Mouse (Mus musculus) E14TG2a.4 (cell line): ENCODE results near the gene Gcnt1.

Experiments
- H3K27me3 ChIP-seq: 2 replicates; pipeline ENCODE4 v1.6.1; 2014; ENCODE audit warnings: low read length, control low read depth; ENCODE audit not compliant: insufficient read depth
- H3K36me3 ChIP-seq: 2 replicates; pipeline ENCODE4 v1.6.1; 2014; ENCODE audit warnings: low read length, control low read depth; ENCODE audit not compliant: insufficient read depth
- H3K4me1 ChIP-seq: replicated peaks from 2 replicates; pipeline ENCODE4 v1.6.1; 2014; ENCODE audit warnings: low read depth, low read length, control low read depth
- H3K4me3 ChIP-seq: replicated peaks from 2 replicates; pipeline ENCODE4 v1.5.1; 2014; ENCODE audit warnings: mild to moderate bottlenecking, low read length
- H3K9me3 ChIP-seq: 2 replicates; pipeline ENCODE4 v1.6.1; 2014; ENCODE audit warnings: low read length, control low read depth
- CTCF ChIP-seq: conservative IDR thresholded peaks from 2 replicates; pipeline ENCODE4 v1.5.1; 2014; ENCODE audit warnings: low read length
- NANOG ChIP-seq: IDR thresholded peaks from 2 replicates; pipeline ENCODE4 v1.6.1; 2014; ENCODE audit warnings: borderline replicate concordance, low read length, mixed read lengths
- POU5F1 ChIP-seq: IDR thresholded peaks from 2 replicates; pipeline ENCODE4 v1.6.1; 2014; ENCODE audit warnings: low read length, borderline replicate concordance

The Gcnt1 gene

DNA sequence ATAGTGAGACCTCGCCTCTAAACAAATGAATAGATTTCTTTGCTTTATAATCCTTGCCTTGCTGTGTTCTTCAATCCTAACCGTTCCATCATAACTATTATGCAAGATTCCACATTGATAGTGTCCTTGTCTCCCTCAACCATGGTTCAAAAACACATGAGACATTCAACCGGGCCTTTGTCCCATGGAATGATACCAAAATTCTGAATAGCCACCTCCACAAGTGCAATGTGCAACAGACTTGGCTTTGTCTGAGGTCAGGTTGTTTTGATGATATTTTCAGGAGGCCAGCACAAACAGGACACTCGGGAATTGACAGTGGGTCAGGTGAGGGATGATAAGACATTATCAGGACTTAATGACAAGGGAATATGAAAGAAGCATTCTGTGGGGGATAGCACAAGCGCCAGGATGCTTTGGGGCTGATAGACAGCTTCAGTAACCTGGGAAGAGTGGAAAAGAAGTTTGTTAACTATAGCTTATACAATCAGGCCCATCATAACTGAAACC lies 59.9 kb downstream of the Gcnt1 start:
- TF ChIP-seq NANOG (no peak), POU5F1 (no peak), CTCF (no peak)
- Histone ChIP-seq H3K9me3 (no peaks in the 10 kb centered on the region), H3K4me1 (no peaks in the 10 kb centered on the region), H3K36me3 (no peaks in the 10 kb centered on the region), H3K27me3 (no peaks in the 10 kb centered on the region), H3K4me3 (no peak overlapping the region)

DNA sequence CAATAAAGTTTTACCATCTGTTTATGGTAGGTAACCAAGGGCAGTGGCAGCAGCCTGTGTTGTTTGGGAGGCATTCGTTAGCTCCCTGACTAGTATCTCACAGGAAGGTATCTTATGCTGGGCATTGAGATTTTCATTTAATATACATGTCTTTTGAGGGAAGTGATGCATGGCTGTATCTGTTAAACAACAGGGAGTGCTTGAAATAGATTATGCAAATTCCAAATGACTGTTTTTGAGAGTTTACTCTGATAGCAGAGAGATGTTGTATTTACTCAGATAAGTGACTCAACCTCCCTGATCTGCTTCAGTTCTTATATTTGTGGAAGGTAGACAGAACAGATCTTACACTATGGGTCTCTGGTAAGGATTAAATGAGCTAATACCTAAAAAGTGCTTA lies 61.1 kb downstream of the Gcnt1 start:
- H3K27me3 ChIP-seq: no peaks in the 10 kb centered on the region
- no peak for TF ChIP-seq NANOG
- TF ChIP-seq POU5F1: no peak
- no peak for TF ChIP-seq CTCF

DNA sequence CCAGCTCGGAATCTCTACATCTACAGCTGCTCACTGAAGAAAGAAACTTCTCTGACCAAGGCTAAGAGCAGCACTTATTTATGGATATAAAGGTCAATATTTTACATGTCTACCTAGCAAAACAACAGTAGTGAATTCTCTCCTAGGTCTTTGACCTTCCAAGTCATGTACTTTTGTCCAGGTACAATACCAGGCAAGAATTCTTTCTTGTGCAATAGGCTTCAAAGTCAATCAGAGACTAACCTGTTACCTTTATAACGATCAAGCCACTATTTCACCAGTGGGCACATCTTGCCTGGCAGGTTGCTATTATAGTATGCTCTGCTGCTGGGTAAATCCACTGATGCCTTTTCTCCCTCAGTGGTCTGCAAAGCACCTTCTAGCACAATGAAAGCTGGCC lies 61.6 kb downstream of the Gcnt1 start:
- Histone ChIP-seq H3K27me3 (no peaks in the 10 kb centered on the region), H3K4me3 (no peak overlapping the region), H3K36me3 (no peaks in the 10 kb centered on the region), H3K4me1 (no peaks in the 10 kb centered on the region), H3K9me3 (no peaks in the 10 kb centered on the region)
- TF ChIP-seq CTCF: no peak
- TF ChIP-seq POU5F1: no peak
- TF ChIP-seq NANOG: no peak

More for the DNA sequence above, 61.1 kb downstream of the Gcnt1 start:
- H3K4me1 ChIP-seq: no peaks in the 10 kb centered on the region
- H3K36me3 ChIP-seq: no peaks in the 10 kb centered on the region
- H3K4me3 ChIP-seq: no peak overlapping the region
- no peaks in the 10 kb centered on the region for H3K9me3 ChIP-seq

DNA sequence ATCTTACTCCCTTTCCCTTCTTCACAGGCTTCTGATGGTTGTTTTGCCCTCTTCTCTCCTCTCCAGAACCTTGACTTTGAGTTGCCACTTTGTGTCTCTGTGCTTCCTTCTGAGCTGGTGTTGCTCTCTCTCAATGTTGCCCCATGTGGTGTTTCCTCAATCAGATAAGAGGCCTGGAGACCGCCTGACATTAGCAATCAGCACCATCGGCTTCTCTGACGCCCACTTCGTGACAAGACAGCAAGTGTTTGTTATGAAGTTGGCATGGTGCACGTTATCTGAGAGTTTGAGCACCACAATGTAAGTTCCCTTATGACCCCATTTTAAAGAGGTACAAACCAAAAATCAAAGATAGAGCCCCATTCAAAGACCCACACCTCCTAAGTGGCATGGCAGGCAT lies 76.6 kb downstream of the Gcnt1 start:
- no peak overlapping the region for H3K4me3 ChIP-seq
- H3K27me3 ChIP-seq: no peaks in the 10 kb centered on the region
- no peaks in the 10 kb centered on the region for H3K4me1 ChIP-seq
- no peak for TF ChIP-seq NANOG
- TF ChIP-seq POU5F1: no peak
- no peak for TF ChIP-seq CTCF
- no peaks in the 10 kb centered on the region for H3K36me3 ChIP-seq
- H3K9me3 ChIP-seq: no peaks in the 10 kb centered on the region

DNA sequence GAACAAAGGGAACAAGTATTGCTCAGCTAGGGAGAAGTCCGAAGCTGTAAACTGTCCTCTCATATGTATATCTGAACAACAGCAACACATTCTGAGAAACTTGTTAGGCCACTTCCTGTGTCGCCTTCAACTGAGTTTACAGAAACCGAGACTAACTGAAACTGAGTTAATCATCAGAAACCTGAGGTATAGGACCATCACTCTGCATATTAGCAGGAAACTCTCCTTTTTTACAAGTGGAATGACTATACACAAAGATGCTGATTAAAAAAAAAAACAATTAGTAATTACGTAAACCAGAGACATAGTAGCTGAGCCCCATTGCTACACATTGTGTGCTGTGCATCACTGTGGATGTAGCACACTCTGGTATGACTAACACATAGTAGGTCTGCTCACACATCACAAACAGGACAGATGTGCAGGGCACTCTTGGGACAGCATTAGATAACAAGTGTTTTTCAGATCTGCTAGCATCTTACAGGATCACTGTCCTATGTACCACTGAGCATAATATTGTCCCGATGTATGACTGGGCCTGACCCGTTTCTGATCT lies 77.4 kb downstream of the Gcnt1 start:
- H3K9me3 ChIP-seq: no peaks in the 10 kb centered on the region
- TF ChIP-seq CTCF (no peak), POU5F1 (no peak), NANOG (no peak)
- H3K36me3 ChIP-seq: no peaks in the 10 kb centered on the region
- H3K4me3 ChIP-seq: no peak overlapping the region
- no peaks in the 10 kb centered on the region for H3K27me3 ChIP-seq
- no peaks in the 10 kb centered on the region for H3K4me1 ChIP-seq

DNA sequence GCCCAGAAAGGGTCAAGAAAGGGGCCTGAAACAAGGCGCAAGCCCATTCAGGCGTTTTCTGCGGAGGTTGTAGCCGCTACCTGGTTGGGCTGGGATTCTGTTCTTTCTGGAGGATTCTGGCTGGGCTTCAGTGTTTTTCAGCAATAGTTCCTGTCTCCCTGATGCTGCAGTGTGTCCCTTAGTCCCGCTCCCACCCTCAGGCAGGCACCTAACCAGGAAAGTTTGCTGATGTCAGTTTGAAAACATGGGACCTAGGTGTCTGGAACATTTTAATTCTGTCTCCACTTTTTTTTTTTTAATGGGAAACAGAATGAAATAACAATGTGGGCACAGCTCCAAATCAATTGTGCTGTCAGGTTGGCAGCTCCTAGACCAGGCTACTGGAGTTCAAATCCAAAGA lies 78.5 kb downstream of the Gcnt1 start:
- H3K27me3 ChIP-seq: no peaks in the 10 kb centered on the region
- H3K4me3 ChIP-seq: no peak overlapping the region
- no peaks in the 10 kb centered on the region for H3K9me3 ChIP-seq
- no peaks in the 10 kb centered on the region for H3K4me1 ChIP-seq
- TF ChIP-seq POU5F1: no peak
- TF ChIP-seq CTCF: no peak
- no peak for TF ChIP-seq NANOG
- H3K36me3 ChIP-seq: no peaks in the 10 kb centered on the region

DNA sequence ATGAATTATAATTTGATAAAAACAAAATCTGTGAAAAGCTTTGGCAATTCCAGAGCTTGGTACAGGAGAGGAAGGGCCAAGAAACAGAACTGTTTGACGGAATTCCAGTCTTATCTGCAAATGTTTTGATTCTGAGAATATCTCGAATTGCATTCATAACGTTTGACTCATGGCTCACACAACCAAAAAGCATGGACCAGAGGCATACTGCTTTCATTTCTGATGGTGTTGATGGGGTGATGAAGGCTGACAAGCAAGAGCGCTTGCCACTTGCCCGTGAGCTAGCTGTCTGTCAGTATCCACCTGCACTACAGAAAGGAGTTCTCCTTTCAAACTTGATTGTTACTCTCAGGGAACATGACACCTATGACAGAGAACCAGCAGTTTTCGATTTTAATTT lies 83.1 kb downstream of the Gcnt1 start:
- no peaks in the 10 kb centered on the region for H3K4me1 ChIP-seq
- H3K4me3 ChIP-seq: no peak overlapping the region
- no peaks in the 10 kb centered on the region for H3K9me3 ChIP-seq
- no peaks in the 10 kb centered on the region for H3K36me3 ChIP-seq
- no peaks in the 10 kb centered on the region for H3K27me3 ChIP-seq
- TF ChIP-seq CTCF: no peak
- TF ChIP-seq POU5F1: no peak
- no peak for TF ChIP-seq NANOG

DNA sequence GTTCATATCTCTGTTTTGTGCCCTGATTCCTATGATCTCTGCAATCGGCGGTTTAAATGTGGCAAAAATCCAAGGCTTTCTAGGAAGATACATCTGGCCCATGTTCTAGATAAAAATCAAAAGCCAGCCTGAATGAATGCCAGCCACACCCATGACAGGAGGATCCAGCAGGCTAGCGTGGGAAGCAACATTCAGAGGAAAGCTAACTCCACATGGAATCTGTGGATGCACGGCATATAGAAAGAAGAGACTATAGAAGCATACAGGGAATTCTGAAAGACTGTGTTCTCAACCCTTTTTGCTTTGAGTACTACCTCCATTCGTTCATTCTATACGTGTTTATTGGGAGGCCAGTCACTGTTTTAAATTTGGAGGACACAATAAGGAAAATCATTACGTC lies 86.6 kb downstream of the Gcnt1 start:
- no peaks in the 10 kb centered on the region for H3K9me3 ChIP-seq
- TF ChIP-seq NANOG (no peak), CTCF (no peak), POU5F1 (no peak)
- H3K36me3 ChIP-seq: no peaks in the 10 kb centered on the region
- no peaks in the 10 kb centered on the region for H3K4me1 ChIP-seq
- H3K27me3 ChIP-seq: no peaks in the 10 kb centered on the region
- no peak overlapping the region for H3K4me3 ChIP-seq

DNA sequence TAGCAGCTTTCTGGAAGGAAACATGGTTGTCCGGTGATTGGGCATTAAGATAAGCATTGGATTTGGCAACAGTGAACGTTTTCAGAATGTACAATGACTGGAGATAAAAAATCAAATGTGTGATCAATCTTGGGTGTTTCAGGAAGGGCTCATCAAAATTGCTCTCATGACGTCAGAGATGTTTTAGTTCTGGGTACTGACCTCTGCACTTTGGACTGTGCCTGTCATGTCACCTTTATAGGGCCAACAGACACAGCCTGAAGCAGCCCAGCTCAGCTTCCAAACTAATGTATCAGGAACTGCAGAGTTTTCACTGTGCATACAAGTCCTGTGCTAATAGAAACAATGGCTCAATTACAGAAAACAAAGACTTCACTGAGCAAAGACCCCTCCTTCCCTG lies 89.3 kb downstream of the Gcnt1 start:
- Histone ChIP-seq H3K4me1 (no peaks in the 10 kb centered on the region), H3K4me3 (no peak overlapping the region), H3K9me3 (no peaks in the 10 kb centered on the region), H3K27me3 (no peaks in the 10 kb centered on the region), H3K36me3 (no peaks in the 10 kb centered on the region)
- TF ChIP-seq CTCF (no peak), NANOG (no peak), POU5F1 (no peak)
